Mouse (Mus musculus) liver, postnatal 0 days (tissue): ENCODE results near the gene D130052B06Rik. TPM values are rescaled to one million over a fixed set of nuclear protein-coding genes. Genes with fewer than 3 reads are reported as not detected.

Experiments
- ATAC-seq: fragments of 200-750 bp; cut with Nextera tagmentation; 2 replicates; pipeline ENCODE4 v1.8.0; 2017; ENCODE audit warnings: mild to moderate bottlenecking, moderate library complexity
- DNase-seq: peaks from one replicate; pipeline ENCODE4 v3.0.0-alpha.2; 2016
- H3K27ac ChIP-seq: fragments of 300-500 bp; sonication (generic); 2 replicates; pipeline ENCODE4 v1.5.1; 2014; ENCODE audit warnings: antibody characterized with exemption, moderate library complexity, mild to moderate bottlenecking, low read depth
- H3K27me3 ChIP-seq: fragments of 300-500 bp; sonication (generic); 2 replicates; pipeline ENCODE4 v1.6.1; 2014; ENCODE audit warnings: low read length, control low read depth, mixed read lengths; ENCODE audit not compliant: insufficient read depth
- H3K36me3 ChIP-seq: fragments of 300-500 bp; sonication (generic); replicated peaks from 2 replicates; pipeline ENCODE4 v1.6.1; 2014; ENCODE audit warnings: mild to moderate bottlenecking, control low read depth, low read length, moderate library complexity, mixed read lengths; ENCODE audit not compliant: insufficient read depth
- H3K4me1 ChIP-seq: fragments of 300-500 bp; sonication (generic); 2 replicates; pipeline ENCODE4 v1.6.1; 2014; ENCODE audit warnings: antibody characterized with exemption, mild to moderate bottlenecking, control low read depth; ENCODE audit not compliant: insufficient read depth
- H3K4me2 ChIP-seq: fragments of 300-500 bp; sonication (generic); 2 replicates; pipeline ENCODE4 v1.6.1; 2014; ENCODE audit warnings: low read depth, mild to moderate bottlenecking, low read length, moderate library complexity, mixed read lengths
- H3K4me3 ChIP-seq: fragments of 300-500 bp; sonication (generic); 2 replicates; pipeline ENCODE4 v1.5.1; 2014; ENCODE audit warnings: low read depth, low read length
- H3K9ac ChIP-seq: fragments of 300-500 bp; sonication (generic); replicated peaks from 2 replicates; pipeline ENCODE4 v1.6.1; 2014; ENCODE audit warnings: mild to moderate bottlenecking, moderate library complexity
- H3K9me3 ChIP-seq: fragments of 300-500 bp; sonication (generic); 2 replicates; pipeline ENCODE4 v1.6.1; 2016; ENCODE audit warnings: mild to moderate bottlenecking, control low read depth, low read length, mixed read lengths
- CTCF ChIP-seq: sonication (generic); IDR thresholded peaks from 2 replicates; pipeline ENCODE4 v1.5.1; 2016; ENCODE audit warnings: antibody characterized with exemption, low read depth
- EP300 ChIP-seq: IDR thresholded peaks from 2 replicates; pipeline ENCODE4 v1.6.1; 2016; ENCODE audit warnings: antibody characterized with exemption, low read depth, mild to moderate bottlenecking
- WGBS: fragments of 180-500 bp; shearing (Covaris S2); extraction: QIAGEN DNeasy Blood & Tissue Kit; methylation state at CpG from one replicate; pipeline ENCODE4 v1.1.7; 2014; ENCODE audit not compliant: insufficient replicate concordance; 5-methylcytosine and 5-hydroxymethylcytosine counted together
- polyA plus RNA-seq: library from polyadenylated mRNA; unstranded; fragments of >200 nt; fragmentation: Nextera tagmentation; extraction: Ambion mirVana; gene quantifications from 2 replicates; pipeline ENCODE4 v1.2.1, GENCODE M21; 2015

D130052B06Rik gene
- not detected in 2 replicates for polyA plus RNA-seq

GRCm38 (mm10) chr11:33598986-33599385, at the start of gene D130052B06Rik:
Gene D130052B06Rik (plus strand): TSS chr11:33599302.
- ATAC-seq (no peak), DNase-seq (no peak)
- Histone ChIP-seq H3K4me3 (no peak within 1 kb of the TSS), H3K9ac (no peak within 1 kb of the TSS), H3K27ac (no peak within 1 kb of the TSS), H3K27me3 (no peaks in the 10 kb centered on the region), H3K9me3 (no peaks in the 10 kb centered on the region), H3K4me2 (no peak within 1 kb of the TSS), H3K4me1 (no peaks in the 10 kb centered on the region), H3K36me3 (no peaks in the 10 kb centered on the region)
- TF ChIP-seq EP300 (no peak), CTCF (no peak)
- WGBS, result 74% methylated on average over 4 of the region's 4 CpGs

- Histone ChIP-seq H3K27ac (no peak overlapping the region), H3K36me3 (no peaks in the 10 kb centered on the region), H3K27me3 (no peaks in the 10 kb centered on the region), H3K4me1 (no peaks in the 10 kb centered on the region), H3K9me3 (no peaks in the 10 kb centered on the region), H3K4me2 (no peak overlapping the region), H3K4me3 (no peak overlapping the region), H3K9ac (no peak overlapping the region)
- DNase-seq (no peak), ATAC-seq (no peak)
- no peak for TF ChIP-seq EP300
- no peak for TF ChIP-seq CTCF
- WGBS, result 70% methylated on average over 14 of the region's 14 CpGs
These were observed 48.1 kb upstream of the D130052B06Rik start for GRCm38 (mm10) chr11:33550861-33551560.

DNA sequence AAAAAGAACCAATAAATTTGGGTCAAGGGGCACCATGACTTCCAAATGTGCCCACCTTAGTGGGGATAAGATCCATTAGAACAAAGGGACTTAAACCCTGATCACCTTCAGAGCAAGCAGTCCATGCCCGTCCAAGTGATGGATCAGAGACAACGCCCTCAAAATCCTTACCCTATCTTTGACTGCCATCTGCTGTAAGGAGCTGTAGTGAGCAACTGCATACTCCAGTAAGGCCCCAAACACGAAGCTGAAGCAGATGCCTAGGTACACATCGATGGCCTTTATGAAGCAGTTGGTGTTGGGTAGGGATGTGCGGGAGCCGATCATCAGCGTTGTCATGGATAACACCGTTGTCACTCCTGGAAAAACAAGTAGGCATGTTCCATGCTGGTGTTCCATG, 45.0 kb upstream of the D130052B06Rik start:
- 69% methylated on average over 8 of the region's 8 CpGs for WGBS
- no peak for DNase-seq

DNA sequence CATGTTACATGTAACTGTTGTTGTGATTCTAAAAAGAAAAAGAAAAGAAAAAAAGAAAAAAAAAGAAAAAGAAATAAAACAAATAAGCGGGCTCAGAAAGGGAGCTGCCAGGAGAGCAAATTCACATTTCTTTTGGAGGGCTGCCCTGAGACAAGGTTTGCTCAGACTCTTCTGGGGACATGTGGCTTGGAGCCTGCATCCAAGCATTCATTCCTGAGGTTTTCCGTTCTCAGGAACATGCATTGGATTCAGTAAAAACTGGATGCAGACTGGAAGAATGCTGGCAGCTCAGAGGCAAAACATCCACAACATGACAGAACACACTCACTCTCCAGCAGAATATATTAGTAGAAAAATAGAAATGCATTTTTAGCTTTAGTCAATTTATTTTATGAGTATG, 35.2 kb upstream of the D130052B06Rik start:
- no peak for TF ChIP-seq EP300
- no peak for ATAC-seq
- H3K4me2 ChIP-seq, result no peak overlapping the region
- H3K4me1 ChIP-seq, result no peaks in the 10 kb centered on the region
- DNase-seq, result no peak
- 80% methylated on average over 2 of the region's 2 CpGs for WGBS
- H3K27me3 ChIP-seq, result no peaks in the 10 kb centered on the region
- H3K9ac ChIP-seq, result no peak overlapping the region
- no peak overlapping the region for H3K4me3 ChIP-seq
- no peak overlapping the region for H3K27ac ChIP-seq
- H3K9me3 ChIP-seq, result no peaks in the 10 kb centered on the region
- H3K36me3 ChIP-seq, result no peaks in the 10 kb centered on the region

More for the DNA sequence above, 45.0 kb upstream of the D130052B06Rik start:
- ATAC-seq, result no peak
- no peak overlapping the region for H3K4me3 ChIP-seq
- no peak overlapping the region for H3K4me2 ChIP-seq
- no peaks in the 10 kb centered on the region for H3K9me3 ChIP-seq
- TF ChIP-seq CTCF (peak; percentile 58), EP300 (no peak)
- H3K36me3 ChIP-seq, result no peaks in the 10 kb centered on the region
- no peak overlapping the region for H3K27ac ChIP-seq
- H3K9ac ChIP-seq, result no peak overlapping the region
- no peaks in the 10 kb centered on the region for H3K4me1 ChIP-seq
- no peaks in the 10 kb centered on the region for H3K27me3 ChIP-seq

DNA sequence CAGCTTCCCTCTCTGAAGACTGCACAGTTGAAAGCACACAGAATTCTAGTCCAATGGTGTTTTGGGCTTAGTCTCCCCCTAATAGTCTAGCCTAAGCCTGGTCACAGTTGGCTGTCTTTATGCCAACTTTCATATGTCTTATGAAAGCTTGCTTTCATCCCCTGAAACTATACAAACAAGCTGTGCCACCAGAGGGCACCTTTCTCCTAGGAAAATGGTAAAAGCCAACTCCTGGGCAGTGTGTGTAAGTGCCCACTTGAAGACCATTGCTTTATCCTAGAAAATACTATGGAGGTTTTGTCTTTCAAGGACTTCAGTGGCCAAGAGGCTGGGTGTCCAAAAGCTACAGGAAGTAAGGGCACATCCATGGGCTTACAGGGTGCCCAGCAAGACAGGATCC, 28.7 kb upstream of the D130052B06Rik start:
- H3K27ac ChIP-seq, result no peak overlapping the region
- no peak for ATAC-seq
- TF ChIP-seq EP300 (no peak), CTCF (0 out of 2 replicates have a peak, but pooled peaks have one; percentile 6)
- H3K4me3 ChIP-seq, result no peak overlapping the region
- no peak overlapping the region for H3K9ac ChIP-seq
- no peaks in the 10 kb centered on the region for H3K36me3 ChIP-seq
- DNase-seq, result no peak
- H3K9me3 ChIP-seq, result no peaks in the 10 kb centered on the region
- H3K4me1 ChIP-seq, result no peaks in the 10 kb centered on the region
- no peak overlapping the region for H3K4me2 ChIP-seq
- no peaks in the 10 kb centered on the region for H3K27me3 ChIP-seq

DNA sequence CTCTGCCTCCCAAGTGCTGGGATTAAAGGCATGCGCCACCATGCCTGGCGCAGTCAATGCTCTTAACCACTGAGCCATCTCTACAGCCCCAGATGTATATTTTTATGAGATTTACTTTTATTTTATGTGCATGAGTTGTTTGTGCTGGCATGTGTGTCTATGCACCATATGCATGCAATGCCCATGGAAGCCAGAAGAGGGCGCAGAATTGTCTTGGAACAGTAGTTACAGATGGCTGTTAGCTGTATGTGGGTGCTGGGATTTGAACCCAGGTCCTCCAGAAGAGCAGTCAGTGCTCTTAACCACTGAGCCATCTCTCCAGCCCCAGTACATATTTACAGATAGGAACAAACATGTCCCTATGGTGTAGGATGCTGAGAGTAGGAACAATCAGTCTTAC, 24.2 kb upstream of the D130052B06Rik start:
- Histone ChIP-seq H3K27me3 (no peaks in the 10 kb centered on the region), H3K4me3 (no peak overlapping the region), H3K27ac (no peak overlapping the region), H3K4me1 (no peaks in the 10 kb centered on the region), H3K4me2 (no peak overlapping the region), H3K9ac (no peak overlapping the region), H3K36me3 (no peaks in the 10 kb centered on the region), H3K9me3 (no peaks in the 10 kb centered on the region)
- WGBS, result 75% methylated on average over 3 of the region's 3 CpGs
- DNase-seq (no peak), ATAC-seq (no peak)
- TF ChIP-seq EP300 (no peak), CTCF (peak; percentile 41)
